Mouse (Mus musculus): ENCODE results near the gene Auts2. TPM values are rescaled to one million over a fixed set of nuclear protein-coding genes. Genes with fewer than 3 reads are reported as not detected.

The Auts2 gene
- polyA plus RNA-seq, 1 experiment from 2014 or later, result 1.6 TPM

DNA sequence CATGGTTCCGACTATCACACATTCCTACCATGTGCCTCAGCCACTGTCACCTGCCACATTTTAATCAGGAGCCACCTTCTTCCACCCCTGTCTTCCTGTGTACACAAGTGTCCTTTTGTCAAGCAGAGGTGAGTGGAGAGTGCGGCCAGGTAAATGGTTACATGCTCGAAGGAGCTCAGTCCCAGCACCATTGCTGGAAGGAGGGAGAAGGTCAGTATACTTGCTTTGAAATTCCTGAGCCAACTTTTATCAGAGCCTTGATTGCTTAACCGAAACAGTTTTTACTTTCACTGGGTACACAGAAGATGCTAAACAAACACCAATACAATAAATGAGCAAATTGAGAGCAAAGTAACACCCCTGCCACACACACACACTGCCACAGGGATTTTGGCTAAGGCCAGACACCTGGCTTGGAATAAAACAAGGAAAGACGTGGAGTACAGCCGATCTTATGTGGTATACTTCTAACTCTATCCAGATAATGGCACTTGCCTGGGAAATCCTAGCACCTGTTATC is 953.1 kb downstream of the Auts2 start:
- H3K4me1 ChIP-seq (replicated peaks), result no peaks in the 10 kb centered on the region
- H3K36me3 ChIP-seq (replicated peaks), result no peaks in the 10 kb centered on the region
- no peaks in the 10 kb centered on the region for H3K9me3 ChIP-seq (replicated peaks)
- H3K27ac ChIP-seq (replicated peaks), result no peak overlapping the region
- no peak overlapping the region for H3K9ac ChIP-seq
- H3K4me3 ChIP-seq (replicated peaks), result no peak overlapping the region
- no peak overlapping the region for H3K4me2 ChIP-seq
- 63% methylated on average over 6 of the region's 6 CpGs for WGBS (ENCODE audit: insufficient replicate concordance)
- no peaks in the 10 kb centered on the region for H3K27me3 ChIP-seq
- ATAC-seq (ENCODE audit: insufficient read depth), result no peak

- no peak for ATAC-seq (ENCODE audit: insufficient read depth)
- H3K4me2 ChIP-seq, result no peak overlapping the region
- H3K9ac ChIP-seq, result no peak overlapping the region
- no peaks in the 10 kb centered on the region for H3K27me3 ChIP-seq
- H3K9me3 ChIP-seq (replicated peaks), result no peaks in the 10 kb centered on the region
- H3K4me1 ChIP-seq (replicated peaks), result no peaks in the 10 kb centered on the region
- H3K4me3 ChIP-seq (replicated peaks), result no peak overlapping the region
- WGBS (ENCODE audit: insufficient replicate concordance), result 74% methylated on average over 5 of the region's 5 CpGs
- H3K36me3 ChIP-seq (replicated peaks), result no peaks in the 10 kb centered on the region
- no peak overlapping the region for H3K27ac ChIP-seq (replicated peaks)
Observed at GRCm38 (mm10) chr5:131586332-131586700, 956.8 kb downstream of the Auts2 start.

DNA sequence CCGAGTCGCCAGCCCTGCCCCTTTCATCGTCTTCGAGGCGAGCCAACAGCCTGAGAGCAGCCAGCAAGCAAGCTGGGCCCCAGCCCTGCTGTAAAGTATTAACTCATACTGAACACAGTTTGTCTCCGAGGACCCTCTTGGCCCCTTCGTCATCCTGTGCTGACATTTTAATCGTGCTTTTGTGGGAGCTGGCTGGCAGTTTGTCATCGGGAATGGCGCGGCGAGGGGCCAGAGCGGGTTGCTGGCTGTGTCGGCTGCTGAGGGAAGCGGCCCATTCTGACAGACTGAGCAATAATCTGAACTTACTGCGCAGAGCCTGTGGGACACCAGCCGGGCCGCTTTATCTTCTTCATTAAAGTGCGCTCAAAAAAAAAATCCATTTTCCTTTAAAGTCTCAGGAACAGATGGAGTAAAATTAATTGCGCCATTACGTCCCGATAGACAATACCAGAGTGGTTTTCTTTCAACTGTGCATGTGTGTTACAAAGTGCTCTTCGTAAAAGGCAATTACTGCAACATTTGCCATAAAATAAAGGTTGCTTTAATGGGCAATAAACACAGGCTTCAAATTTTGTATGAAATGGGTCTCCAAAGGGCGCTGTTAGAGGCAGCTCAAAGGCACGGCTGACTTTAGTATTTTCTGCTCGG is 957.3 kb downstream of the Auts2 start:
- Histone ChIP-seq H3K9me3 (replicated peaks) (no peaks in the 10 kb centered on the region), H3K4me1 (replicated peaks) (no peaks in the 10 kb centered on the region), H3K36me3 (replicated peaks) (no peaks in the 10 kb centered on the region), H3K27ac (replicated peaks) (no peak overlapping the region), H3K9ac (no peak overlapping the region), H3K4me2 (no peak overlapping the region), H3K27me3 (no peaks in the 10 kb centered on the region), H3K4me3 (replicated peaks) (no peak overlapping the region)
- WGBS (ENCODE audit: insufficient replicate concordance), result 53% methylated on average over 26 of the region's 26 CpGs
- no peak for ATAC-seq (ENCODE audit: insufficient read depth)

DNA sequence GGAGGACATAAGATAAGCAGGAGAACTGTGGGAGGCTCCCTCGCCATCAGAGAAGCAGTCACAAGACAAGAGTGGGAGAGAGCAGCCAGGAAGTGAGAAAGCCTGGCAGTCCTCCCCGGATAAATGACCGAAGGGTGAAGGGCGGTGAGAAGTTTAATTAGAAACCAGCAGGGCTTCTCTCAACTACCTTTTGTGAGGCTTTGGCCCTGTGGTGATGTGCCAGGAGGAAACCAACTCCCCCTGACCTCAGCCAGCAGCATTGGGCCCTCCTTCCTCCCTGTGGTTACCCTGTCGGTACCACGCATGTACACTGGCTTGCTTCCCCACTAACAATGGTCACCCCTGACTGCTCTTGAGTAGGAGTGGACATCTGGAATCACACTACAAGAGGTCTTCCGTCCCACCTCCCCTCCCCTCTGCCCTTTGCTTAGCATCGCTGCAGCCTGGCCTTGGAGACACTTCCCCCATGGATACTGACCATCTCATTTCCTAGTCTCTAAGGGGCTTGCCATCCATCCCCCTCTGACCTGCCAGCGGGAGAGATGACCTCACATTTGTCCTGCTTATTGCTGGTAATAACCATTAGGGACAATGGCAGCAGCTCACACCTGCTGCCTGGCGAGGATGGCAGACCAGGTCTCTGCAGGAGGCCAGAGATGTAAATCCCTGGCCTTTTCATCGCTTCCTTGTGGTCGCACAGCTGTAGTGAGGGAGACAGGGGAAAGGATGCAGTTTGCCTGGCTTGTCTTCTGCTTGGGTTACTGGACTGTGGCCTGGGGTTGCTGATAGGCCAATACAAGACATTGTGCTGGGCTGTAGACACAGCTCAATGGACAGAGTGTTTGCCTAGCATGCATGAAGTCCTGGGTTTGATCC is 958.6 kb downstream of the Auts2 start:
- Histone ChIP-seq H3K27me3 (no peaks in the 10 kb centered on the region), H3K9ac (no peak overlapping the region), H3K27ac (replicated peaks) (no peak overlapping the region), H3K4me2 (no peak overlapping the region), H3K9me3 (replicated peaks) (no peaks in the 10 kb centered on the region), H3K4me1 (replicated peaks) (no peaks in the 10 kb centered on the region), H3K36me3 (replicated peaks) (no peaks in the 10 kb centered on the region), H3K4me3 (replicated peaks) (no peak overlapping the region)
- WGBS (ENCODE audit: insufficient replicate concordance), result 34% methylated on average over 12 of the region's 12 CpGs
- ATAC-seq (ENCODE audit: insufficient read depth), result no peak

DNA sequence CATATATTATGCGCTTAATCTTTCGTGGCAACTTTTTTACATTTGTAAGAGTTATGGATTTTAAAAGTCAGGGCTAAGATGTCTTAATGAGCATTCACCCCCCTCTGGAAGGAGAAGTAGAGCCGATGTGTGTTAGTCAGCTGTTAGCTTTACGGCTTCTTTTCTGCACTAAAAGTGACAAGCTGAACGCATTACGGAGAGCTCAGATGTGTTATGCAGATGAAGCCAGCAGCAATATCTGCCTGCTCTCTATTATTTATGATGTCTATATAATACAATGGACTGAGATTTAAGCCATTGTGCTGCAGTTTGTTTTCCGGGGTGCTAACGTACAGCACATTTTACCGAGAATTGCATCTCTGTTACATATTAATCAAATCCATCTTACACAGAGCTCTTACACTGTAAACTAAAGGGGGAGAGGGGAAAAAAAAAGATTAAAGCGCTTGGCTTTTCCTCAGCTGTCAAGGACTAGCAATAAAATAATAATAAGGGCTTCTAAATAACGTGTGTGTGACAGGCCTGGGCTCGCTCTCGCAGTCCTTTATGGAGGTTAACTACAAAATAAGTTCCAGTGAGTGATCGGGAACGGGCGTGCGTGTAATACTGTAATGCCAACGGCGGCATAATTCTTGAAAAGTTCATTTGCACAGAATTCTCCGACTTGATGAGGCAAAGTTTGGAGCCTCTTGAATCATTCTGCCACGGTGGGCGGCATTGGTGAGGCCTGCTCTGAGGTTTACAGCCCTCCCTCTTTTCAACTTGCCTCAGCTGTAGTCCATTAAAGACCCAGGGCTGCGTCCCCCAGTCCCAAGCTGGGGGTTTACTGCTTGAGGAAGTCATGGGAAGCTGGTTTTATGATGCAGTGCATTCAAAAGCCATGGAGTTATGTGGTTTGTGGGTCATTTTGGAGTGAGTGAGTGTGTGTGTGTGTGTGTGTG is 961.8 kb downstream of the Auts2 start:
- Histone ChIP-seq H3K4me2 (no peak overlapping the region), H3K27ac (replicated peaks) (no peak overlapping the region), H3K36me3 (replicated peaks) (no peaks in the 10 kb centered on the region), H3K4me1 (replicated peaks) (no peaks in the 10 kb centered on the region), H3K27me3 (no peaks in the 10 kb centered on the region), H3K4me3 (replicated peaks) (no peak overlapping the region), H3K9ac (no peak overlapping the region), H3K9me3 (replicated peaks) (no peaks in the 10 kb centered on the region)
- WGBS (ENCODE audit: insufficient replicate concordance), result 70% methylated on average over 23 of the region's 23 CpGs
- no peak for ATAC-seq (ENCODE audit: insufficient read depth)

- Histone ChIP-seq H3K36me3 (replicated peaks) (no peaks in the 10 kb centered on the region), H3K27ac (replicated peaks) (no peak overlapping the region), H3K4me3 (replicated peaks) (no peak overlapping the region), H3K9ac (no peak overlapping the region), H3K4me2 (no peak overlapping the region), H3K27me3 (no peaks in the 10 kb centered on the region), H3K4me1 (replicated peaks) (peaks cover under 1% of the 10 kb centered on the region; the same call in 1 of the 2 replicates), H3K9me3 (replicated peaks) (no peaks in the 10 kb centered on the region)
- WGBS (ENCODE audit: insufficient replicate concordance), result 78% methylated on average over 9 of the region's 9 CpGs
- no peak for ATAC-seq (ENCODE audit: insufficient read depth)
Observed at GRCm38 (mm10) chr5:131578737-131579136, 964.4 kb downstream of the Auts2 start.

DNA sequence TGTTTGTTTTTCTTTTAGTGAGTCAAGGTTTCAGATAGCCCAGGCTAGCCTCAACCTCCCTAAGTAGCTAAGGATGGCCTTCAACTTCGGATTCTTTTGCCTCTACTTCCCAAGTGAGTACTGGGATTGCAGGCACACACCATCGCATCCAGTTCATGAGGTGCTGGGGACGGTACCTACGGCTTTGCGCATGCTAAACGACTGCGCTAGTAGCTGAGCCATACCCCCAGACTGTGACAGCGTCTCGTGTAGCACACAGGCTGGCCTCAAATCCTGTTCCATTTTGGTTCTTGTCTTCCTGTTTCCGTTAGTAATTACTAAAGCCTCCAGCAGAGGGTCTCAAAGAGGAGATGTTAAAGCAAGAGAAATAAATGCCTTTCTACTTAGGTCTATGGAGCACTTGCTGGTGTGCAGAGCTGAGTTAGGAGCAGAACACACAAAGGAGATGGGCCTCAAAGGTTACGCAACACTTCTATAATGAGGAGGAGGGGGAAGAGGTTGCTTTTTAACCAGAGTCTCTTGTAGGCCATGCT is 967.3 kb downstream of the Auts2 start:
- Histone ChIP-seq H3K4me3 (replicated peaks) (no peak overlapping the region), H3K4me1 (replicated peaks) (peaks cover 5% of the 10 kb centered on the region; the same call in 1 of the 2 replicates), H3K9ac (no peak overlapping the region), H3K27ac (replicated peaks) (no peak overlapping the region), H3K9me3 (replicated peaks) (no peaks in the 10 kb centered on the region), H3K36me3 (replicated peaks) (no peaks in the 10 kb centered on the region), H3K4me2 (no peak overlapping the region), H3K27me3 (no peaks in the 10 kb centered on the region)
- ATAC-seq (ENCODE audit: insufficient read depth), result no peak
- WGBS (ENCODE audit: insufficient replicate concordance), result 64% methylated on average over 11 of the region's 11 CpGs

DNA sequence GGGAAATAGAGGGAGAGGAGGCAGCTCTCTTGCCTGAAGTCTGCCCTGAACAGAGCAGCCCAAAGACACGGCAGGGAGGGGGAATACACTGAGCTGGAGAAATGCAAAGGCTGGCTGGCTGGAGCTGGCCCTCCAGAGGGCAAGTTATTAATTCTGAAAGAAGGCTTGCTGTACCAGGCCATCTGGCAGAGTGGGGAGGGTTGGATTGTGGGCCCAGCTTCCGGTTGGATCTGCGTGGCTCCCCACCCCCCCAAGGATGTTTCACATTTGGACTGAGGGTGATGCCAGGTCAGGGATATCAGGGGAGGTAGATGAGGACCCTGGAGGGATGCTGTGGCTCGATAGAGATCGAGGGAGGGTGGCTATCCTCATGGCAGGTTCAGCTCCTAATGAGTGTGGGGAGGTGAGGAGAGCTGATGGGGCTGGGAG is 968.0 kb downstream of the Auts2 start:
- ATAC-seq (ENCODE audit: insufficient read depth), result no peak
- Histone ChIP-seq H3K36me3 (replicated peaks) (no peaks in the 10 kb centered on the region), H3K9ac (no peak overlapping the region), H3K4me3 (replicated peaks) (no peak overlapping the region), H3K4me2 (no peak overlapping the region), H3K9me3 (replicated peaks) (no peaks in the 10 kb centered on the region), H3K4me1 (replicated peaks) (peaks cover 5% of the 10 kb centered on the region; the same call in 1 of the 2 replicates), H3K27ac (replicated peaks) (no peak overlapping the region), H3K27me3 (no peaks in the 10 kb centered on the region)
- WGBS (ENCODE audit: insufficient replicate concordance), result 51% methylated on average over 5 of the region's 5 CpGs

DNA sequence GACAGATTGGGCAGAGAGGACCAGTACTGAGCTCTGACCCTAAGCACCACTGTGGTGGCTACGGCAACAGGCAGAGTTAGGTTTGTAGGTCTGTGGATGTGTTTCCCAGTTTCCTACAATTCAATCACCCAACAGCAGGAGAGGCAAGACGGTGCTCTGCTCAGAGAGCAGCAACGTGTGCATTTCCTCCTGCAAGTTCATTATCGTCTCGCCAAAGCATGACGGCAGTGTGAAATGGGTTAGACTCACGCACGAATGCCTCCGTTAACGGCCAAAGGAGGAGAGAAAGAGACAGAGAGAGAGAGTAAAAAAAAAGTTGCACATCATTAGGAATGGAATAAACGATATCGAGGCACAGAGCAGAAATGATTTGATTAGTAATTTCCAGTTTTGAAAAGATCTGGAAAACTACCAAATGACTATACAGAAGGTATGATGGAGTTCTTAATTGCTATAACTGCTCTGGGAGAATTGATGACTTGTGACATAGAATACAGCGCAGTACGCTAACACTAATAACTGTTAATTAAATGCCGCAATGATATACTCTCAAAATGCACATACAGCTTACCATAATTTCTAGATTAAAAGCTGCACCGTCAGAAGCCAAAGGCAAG is 968.6 kb downstream of the Auts2 start:
- Histone ChIP-seq H3K27ac (replicated peaks) (no peak overlapping the region), H3K36me3 (replicated peaks) (no peaks in the 10 kb centered on the region), H3K4me2 (no peak overlapping the region), H3K9ac (no peak overlapping the region), H3K4me3 (replicated peaks) (no peak overlapping the region), H3K27me3 (no peaks in the 10 kb centered on the region), H3K9me3 (replicated peaks) (no peaks in the 10 kb centered on the region), H3K4me1 (replicated peaks) (peaks cover 5% of the 10 kb centered on the region; the same call in 1 of the 2 replicates)
- ATAC-seq (ENCODE audit: insufficient read depth), result no peak
- WGBS (ENCODE audit: insufficient replicate concordance), result 71% methylated on average over 16 of the region's 16 CpGs

Measured in liver, embryonic 15.5 days (tissue).